Mouse (Mus musculus): Measurements from ENCODE around the gene 5730522E02Rik. TPM values are rescaled to one million over a fixed set of nuclear protein-coding genes. Genes with fewer than 3 reads are reported as not detected.
"Not testable (repeated sequence)": the region's sequence is repeated elsewhere in the genome, so short reads cannot be mapped to it uniquely, and the experiment has no call there.

Gene 5730522E02Rik
- 13.2 and 13.4 TPM in 2 replicates for polyA plus RNA-seq (2015; fragmentation: Nextera tagmentation; extraction: Ambion mirVana)

DNA sequence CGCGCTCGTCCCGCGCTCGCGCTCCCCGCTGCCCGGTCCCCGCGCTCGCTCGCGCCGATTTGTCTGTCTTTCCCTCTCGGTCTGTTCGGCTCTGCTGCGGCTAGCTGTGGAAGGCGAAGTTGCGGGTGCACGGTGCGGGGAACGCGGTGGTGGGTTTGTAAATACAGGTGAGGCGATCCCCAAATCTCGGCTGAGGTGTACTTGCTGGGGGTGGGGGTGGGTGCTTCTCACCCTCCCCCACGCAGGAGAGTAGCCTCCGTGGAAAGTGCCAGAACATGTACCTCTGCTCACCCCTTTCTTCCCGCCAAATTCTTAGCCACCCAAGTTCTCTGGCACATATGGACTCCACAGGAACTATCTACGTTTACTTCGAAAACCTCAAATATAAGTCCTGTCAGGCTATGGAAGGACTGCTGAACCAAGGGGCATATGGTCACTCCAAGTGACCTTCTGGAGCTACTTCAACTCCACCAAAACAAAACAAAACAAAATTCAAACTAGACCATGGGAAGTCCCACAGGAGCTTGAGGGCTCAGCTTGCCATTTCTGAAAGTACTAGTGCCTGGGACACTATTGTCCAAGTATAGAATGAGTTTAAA, at the start of gene 5730522E02Rik:
TSS of gene 5730522E02Rik (minus strand) at position 182 of the 599 bp plus-strand sequence.
- H3K4me1 ChIP-seq (replicated peaks): peaks cover 12% of the 10 kb centered on the region
- peak within 1 kb of the TSS; percentile 68 for H3K4me3 ChIP-seq
- H3K9me3 ChIP-seq: no peaks in the 10 kb centered on the region
- 3% methylated on average over 30 of the region's 31 CpGs for WGBS
- no peaks in the 10 kb centered on the region for H3K36me3 ChIP-seq
- peak within 1 kb of the TSS; percentile 99 for H3K27ac ChIP-seq (replicated peaks)
- H3K4me2 ChIP-seq: peak within 1 kb of the TSS; percentile 67
- no peaks in the 10 kb centered on the region for H3K27me3 ChIP-seq
- ATAC-seq (ENCODE audit: low read depth): no peak; the same call in 1 of the 2 replicates
- H3K9ac ChIP-seq: peak within 1 kb of the TSS; percentile 97

DNA sequence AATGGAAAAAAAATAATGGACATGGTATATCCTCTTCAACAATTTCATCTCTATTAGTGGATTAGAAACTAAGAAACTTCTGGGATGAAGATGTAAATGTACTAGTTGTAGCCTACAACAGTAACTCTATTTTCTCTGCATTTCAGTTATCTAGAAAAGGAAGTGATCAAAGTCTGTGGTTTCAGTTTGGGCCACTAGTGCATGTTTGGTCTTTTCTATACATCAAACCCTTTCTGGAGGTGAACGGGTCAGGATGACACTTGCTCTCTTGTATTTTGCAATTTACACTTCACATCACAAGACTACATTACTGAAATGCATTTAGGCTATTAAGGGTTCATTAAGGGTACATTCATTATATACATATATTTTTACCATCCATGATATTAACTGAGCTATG, 26.0 kb upstream of the 5730522E02Rik start:
- Histone ChIP-seq H3K4me3 (no peak overlapping the region), H3K9me3 (no peaks in the 10 kb centered on the region), H3K27ac (replicated peaks) (no peak overlapping the region), H3K36me3 (no peaks in the 10 kb centered on the region), H3K4me1 (replicated peaks) (no peaks in the 10 kb centered on the region), H3K9ac (no peak overlapping the region), H3K27me3 (no peaks in the 10 kb centered on the region), H3K4me2 (no peak overlapping the region)
- 86% methylated on average over 1 of the region's 1 CpGs for WGBS
- ATAC-seq (ENCODE audit: low read depth): no peak

DNA sequence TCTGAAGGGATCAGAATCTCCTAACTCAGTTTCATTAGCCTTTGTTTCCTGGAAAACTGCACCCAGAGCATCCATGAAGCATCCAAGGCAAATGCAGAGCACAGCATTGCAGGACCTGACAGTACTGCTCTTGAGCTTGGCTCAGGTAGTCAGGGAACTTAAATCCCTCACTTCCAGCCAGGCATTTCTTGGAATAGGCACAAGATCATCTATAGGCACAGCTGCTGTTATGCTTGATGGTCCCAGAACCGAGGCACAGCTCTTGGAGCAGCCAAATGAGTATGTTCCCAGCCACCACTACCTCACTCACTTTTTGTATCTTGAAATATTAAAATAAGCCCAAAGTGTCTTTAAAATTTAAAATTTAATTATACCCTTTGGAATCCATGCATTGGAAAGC, 19.3 kb upstream of the 5730522E02Rik start:
- WGBS: 81% methylated on average over 1 of the region's 1 CpGs

DNA sequence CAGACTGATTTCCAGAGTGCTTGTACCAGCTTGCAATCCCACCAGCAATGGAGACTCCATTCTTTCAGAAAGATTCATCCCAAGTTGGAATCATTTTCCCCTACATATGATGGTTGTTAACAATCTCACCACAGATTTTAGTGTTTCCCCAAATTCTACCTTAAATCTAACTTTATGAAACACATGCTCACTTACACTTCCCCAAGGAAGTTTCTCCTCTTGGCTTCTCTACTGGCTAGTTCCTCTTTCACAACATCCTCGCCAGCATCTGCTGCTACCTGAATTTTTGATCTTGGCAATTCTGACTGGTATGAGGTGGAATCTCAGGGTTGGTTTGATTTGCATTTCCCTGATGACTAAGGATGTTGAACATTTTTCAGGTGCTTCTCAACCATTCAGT, 3.1 kb upstream of the 5730522E02Rik start:
- WGBS: 93% methylated on average over 1 of the region's 1 CpGs
- H3K4me3 ChIP-seq; H3K27me3 ChIP-seq; H3K9me3 ChIP-seq; ATAC-seq (ENCODE audit: low read depth); H3K4me2 ChIP-seq; H3K9ac ChIP-seq; H3K36me3 ChIP-seq; H3K27ac ChIP-seq (replicated peaks): not testable (repeated sequence)
- H3K4me1 ChIP-seq (replicated peaks): peaks cover 12% of the 10 kb centered on the region

More for the DNA sequence above, 19.3 kb upstream of the 5730522E02Rik start:
- no peaks in the 10 kb centered on the region for H3K4me1 ChIP-seq (replicated peaks)
- H3K27me3 ChIP-seq: no peaks in the 10 kb centered on the region
- no peak overlapping the region for H3K4me2 ChIP-seq
- H3K36me3 ChIP-seq: no peaks in the 10 kb centered on the region
- H3K27ac ChIP-seq (replicated peaks): no peak overlapping the region
- H3K9ac ChIP-seq: no peak overlapping the region
- no peaks in the 10 kb centered on the region for H3K9me3 ChIP-seq
- ATAC-seq (ENCODE audit: low read depth): no peak
- no peak overlapping the region for H3K4me3 ChIP-seq

DNA sequence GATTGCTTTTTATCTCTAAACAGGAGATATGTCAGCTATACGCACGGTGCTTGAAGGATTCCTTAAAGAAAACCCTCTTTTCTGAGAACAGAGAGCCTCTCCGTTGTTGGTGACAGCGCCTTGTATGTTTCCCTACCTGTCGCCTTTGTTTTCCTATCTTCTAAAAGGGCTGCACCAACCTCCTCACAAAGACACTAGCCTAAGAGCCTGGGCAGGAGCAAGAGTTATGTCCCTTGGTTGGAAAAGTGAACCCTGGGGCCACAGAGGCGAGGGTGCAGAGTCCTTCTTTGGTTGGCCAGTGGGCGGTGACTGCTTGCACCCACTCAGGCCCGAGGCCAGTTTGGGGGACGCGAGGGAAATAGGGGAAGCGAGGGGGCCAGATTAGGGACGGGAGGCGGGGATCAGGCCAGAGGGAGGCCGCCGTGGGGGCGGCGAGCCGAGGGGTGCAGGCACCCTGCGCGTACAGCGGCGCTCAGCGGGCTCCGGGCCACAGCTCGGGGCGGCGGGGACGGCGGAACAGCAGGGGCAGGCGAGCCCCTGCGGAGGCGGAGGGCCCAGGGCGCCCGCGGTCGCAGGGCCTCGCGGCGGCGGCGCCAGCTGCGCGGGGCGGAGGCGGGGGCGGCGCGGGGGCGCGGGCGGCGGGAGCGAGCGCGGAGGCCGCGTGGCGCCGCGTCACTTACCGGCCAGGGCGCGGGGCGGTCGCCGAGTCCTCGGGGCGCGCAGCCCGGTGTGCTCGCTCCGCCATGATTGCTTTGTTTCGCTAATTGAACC, 567 bp downstream of the 5730522E02Rik start:
- Histone ChIP-seq H3K9ac (peak overlapping the region; percentile 97), H3K27me3 (no peaks in the 10 kb centered on the region), H3K4me1 (replicated peaks) (peaks cover 12% of the 10 kb centered on the region), H3K36me3 (no peaks in the 10 kb centered on the region), H3K9me3 (no peaks in the 10 kb centered on the region), H3K4me2 (peak overlapping the region; percentile 67), H3K4me3 (peak overlapping the region; percentile 68), H3K27ac (replicated peaks) (peak overlapping the region; percentile 99)
- ATAC-seq (ENCODE audit: low read depth): peak; percentile 96
- WGBS: 3% methylated on average over 23 of the region's 73 CpGs

DNA sequence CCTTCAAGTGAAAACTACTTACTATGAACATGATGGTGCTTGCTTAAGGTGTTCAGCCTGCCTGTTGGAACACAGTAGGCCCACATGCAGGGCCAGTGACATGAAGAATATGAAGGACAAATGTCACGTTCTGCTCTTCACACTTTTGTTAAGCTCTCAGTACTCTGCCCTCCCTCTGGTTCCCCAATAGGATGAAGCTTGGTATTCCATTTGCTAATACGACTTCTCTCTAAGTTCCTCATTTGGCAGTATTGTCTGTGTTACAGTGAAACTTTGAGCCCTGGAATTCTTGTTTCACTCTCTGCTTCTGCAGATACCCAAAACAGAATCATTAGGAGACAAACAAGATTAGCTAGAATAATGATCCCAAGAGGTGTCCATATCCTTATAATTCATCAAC, 7.1 kb downstream of the 5730522E02Rik start:
- no peak overlapping the region for H3K9ac ChIP-seq
- H3K4me3 ChIP-seq: no peak overlapping the region
- H3K9me3 ChIP-seq: no peaks in the 10 kb centered on the region
- no peaks in the 10 kb centered on the region for H3K27me3 ChIP-seq
- no peak overlapping the region for H3K4me2 ChIP-seq
- 83% methylated on average over 2 of the region's 2 CpGs for WGBS
- no peaks in the 10 kb centered on the region for H3K4me1 ChIP-seq (replicated peaks)
- no peak for ATAC-seq (ENCODE audit: low read depth)
- H3K27ac ChIP-seq (replicated peaks): no peak overlapping the region
- H3K36me3 ChIP-seq: no peaks in the 10 kb centered on the region

DNA sequence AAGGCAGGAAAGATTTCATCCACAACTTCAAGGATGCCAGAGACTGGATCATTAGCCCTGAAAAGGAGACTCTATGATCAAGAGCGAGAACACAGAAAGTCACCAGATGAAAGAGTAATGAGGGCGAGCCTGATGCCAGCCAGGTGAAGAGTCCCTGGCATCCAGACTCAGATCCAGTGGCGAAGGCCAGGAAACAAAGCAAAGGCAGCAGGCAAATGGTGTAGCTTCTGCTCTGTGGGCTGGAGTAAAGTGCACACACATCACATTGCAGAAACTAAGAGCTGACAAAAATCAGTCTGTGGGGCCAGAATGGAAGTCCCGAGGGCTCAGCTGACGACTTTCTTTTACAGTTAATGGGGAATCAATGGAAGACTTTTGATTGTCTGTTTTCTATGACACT, 7.7 kb downstream of the 5730522E02Rik start:
- no peak for ATAC-seq (ENCODE audit: low read depth)
- H3K27ac ChIP-seq (replicated peaks): no peak overlapping the region
- H3K9me3 ChIP-seq: no peaks in the 10 kb centered on the region
- H3K4me1 ChIP-seq (replicated peaks): no peaks in the 10 kb centered on the region
- H3K27me3 ChIP-seq: no peaks in the 10 kb centered on the region
- H3K4me3 ChIP-seq: no peak overlapping the region
- WGBS: 81% methylated on average over 5 of the region's 5 CpGs
- H3K36me3 ChIP-seq: no peaks in the 10 kb centered on the region
- no peak overlapping the region for H3K4me2 ChIP-seq
- no peak overlapping the region for H3K9ac ChIP-seq

DNA sequence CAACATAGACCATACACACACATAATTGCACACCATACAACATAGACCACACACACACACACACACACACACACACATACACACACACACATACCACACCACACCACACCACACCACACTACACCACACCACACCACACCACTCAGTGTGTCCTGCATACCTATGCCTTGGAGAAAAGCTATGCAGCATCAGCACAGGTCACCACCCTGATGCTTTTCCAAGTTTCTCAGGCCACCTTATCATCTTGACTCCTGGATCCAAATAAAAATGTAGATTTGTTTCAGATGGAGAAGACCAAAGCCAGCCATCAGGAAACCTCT, 8.8 kb downstream of the 5730522E02Rik start:
- H3K9me3 ChIP-seq: no peaks in the 10 kb centered on the region
- no peak overlapping the region for H3K4me3 ChIP-seq
- H3K9ac ChIP-seq: no peak overlapping the region
- H3K4me2 ChIP-seq: no peak overlapping the region
- H3K27me3 ChIP-seq: no peaks in the 10 kb centered on the region
- no peaks in the 10 kb centered on the region for H3K36me3 ChIP-seq
- no peaks in the 10 kb centered on the region for H3K4me1 ChIP-seq (replicated peaks)
- 0 out of 2 replicates have a peak, but pooled peaks have one; percentile 23 for ATAC-seq (ENCODE audit: low read depth)
- no peak overlapping the region for H3K27ac ChIP-seq (replicated peaks)

DNA sequence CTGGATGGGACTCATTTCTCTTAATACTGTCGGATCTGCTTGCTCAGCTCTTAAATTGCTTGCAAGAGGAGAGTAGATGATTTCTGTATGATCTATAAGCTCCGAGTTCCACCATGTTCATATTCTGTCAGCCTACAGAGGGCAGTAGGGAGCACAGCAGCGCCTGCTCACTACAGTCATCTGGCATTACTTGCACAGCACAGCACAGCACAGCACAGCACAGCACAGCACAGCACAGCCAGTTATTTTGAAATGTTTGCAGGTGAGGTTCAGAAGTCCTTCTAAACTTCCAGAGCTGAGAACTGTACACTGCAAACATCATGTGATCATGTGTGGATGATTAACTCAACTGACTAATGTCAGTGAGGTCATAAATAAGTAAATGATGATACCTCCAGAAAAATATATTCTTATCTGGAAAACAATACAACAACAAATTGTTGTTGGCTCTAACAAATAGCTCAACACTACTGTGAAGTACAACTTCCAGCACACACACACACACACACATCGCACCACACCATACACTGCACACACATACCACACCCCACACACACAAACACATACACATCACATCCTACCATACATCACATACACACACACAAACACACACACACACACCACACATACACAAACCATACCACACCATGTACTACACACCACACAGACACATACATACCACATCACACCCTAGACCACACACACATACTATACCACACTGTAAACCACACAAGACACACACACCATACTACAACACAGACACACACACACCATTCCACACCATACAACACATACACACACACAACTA, 9.4 kb downstream of the 5730522E02Rik start:
- H3K27ac ChIP-seq (replicated peaks): no peak overlapping the region
- no peak overlapping the region for H3K9ac ChIP-seq
- no peaks in the 10 kb centered on the region for H3K36me3 ChIP-seq
- no peaks in the 10 kb centered on the region for H3K27me3 ChIP-seq
- WGBS: 55% methylated on average over 4 of the region's 4 CpGs
- no peak overlapping the region for H3K4me2 ChIP-seq
- H3K4me1 ChIP-seq (replicated peaks): no peaks in the 10 kb centered on the region
- H3K4me3 ChIP-seq: no peak overlapping the region
- no peaks in the 10 kb centered on the region for H3K9me3 ChIP-seq
- ATAC-seq (ENCODE audit: low read depth): peak; percentile 74; the same call in 1 of the 2 replicates

DNA sequence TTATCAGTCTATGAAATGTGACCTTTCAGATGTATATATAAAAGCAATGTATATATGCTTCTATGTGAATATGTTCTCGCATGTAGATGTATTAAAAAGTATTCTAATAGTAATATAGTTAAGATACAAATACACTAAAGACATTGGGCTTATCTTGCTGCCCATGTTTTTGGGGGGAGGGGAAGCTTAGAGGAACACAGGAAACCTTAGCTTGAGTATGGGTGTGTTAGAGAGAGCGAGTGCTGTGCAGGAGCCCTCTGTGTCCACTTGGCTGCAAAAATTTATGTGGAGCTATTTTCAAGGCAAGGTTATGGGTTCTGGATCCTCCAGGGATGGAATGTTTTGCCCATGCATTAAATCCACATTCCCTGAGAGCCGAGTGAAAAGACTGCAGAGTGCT, 15.1 kb downstream of the 5730522E02Rik start:
- WGBS: 80% methylated on average over 3 of the region's 3 CpGs

DNA sequence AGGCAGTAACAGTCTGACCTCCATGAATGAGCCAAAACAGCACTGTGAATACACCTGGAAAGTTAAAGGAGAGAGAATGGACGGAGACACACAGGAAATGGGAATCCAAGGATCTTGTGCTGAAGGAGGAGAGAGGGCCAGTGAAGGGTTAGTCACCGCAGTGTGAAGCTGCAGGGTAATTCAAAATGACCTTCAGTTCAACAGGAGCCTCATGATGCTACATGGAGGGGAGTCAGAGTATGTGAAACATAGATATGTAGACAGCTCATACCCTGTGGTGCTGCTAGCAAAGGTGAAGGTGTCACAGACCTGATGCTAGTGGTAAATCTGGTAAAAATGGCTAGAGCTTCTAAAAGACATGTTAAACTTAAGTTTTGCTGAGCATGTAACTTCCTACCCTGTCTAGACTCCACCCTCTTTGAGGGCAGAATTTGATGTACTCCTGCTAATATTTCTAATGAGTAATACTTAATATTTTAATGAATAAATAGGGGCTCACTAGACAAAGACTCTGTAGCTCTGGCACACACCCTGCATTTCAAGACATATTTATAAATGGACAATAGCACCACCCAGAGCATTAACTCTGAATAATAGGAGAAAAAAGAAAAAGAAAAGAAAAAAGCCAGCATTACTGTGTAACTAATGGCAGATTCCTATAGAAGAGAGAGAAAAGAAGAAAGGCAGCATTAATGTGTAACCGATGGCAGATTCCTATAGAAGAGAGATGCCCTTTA, 23.2 kb downstream of the 5730522E02Rik start:
- Histone ChIP-seq H3K36me3 (no peaks in the 10 kb centered on the region), H3K9me3 (no peaks in the 10 kb centered on the region), H3K27ac (replicated peaks) (no peak overlapping the region), H3K4me3 (no peak overlapping the region), H3K4me1 (replicated peaks) (no peaks in the 10 kb centered on the region), H3K9ac (no peak overlapping the region), H3K27me3 (no peaks in the 10 kb centered on the region), H3K4me2 (no peak overlapping the region)
- 85% methylated on average over 3 of the region's 3 CpGs for WGBS
- ATAC-seq (ENCODE audit: low read depth): no peak

More for the DNA sequence above, 15.1 kb downstream of the 5730522E02Rik start:
- Histone ChIP-seq H3K4me2 (no peak overlapping the region), H3K36me3 (no peaks in the 10 kb centered on the region), H3K9ac (0 out of 2 replicates have a peak overlapping the region, but pooled peaks have one; percentile 31), H3K27ac (replicated peaks) (no peak overlapping the region), H3K27me3 (no peaks in the 10 kb centered on the region), H3K9me3 (no peaks in the 10 kb centered on the region), H3K4me1 (replicated peaks) (no peaks in the 10 kb centered on the region), H3K4me3 (no peak overlapping the region)
- no peak for ATAC-seq (ENCODE audit: low read depth)
